ENCODE assay signal across 24 mouse cellular contexts in genomic region chr7:29437072-29437471, GRCm38 (mm10).
DNase-seq lines count a peak whose midpoint lies in the region; ATAC-seq lines count a peak whose summit lies in the region.
"Had no signal": no experiment of that assay in that cellular context is flagged by ENCODE, and none has a peak within 500 bp of the region (broad histone marks: within the 10 kb centered on the region; RNA-seq: fewer than 3 reads in every experiment).

No protein-coding gene starts in this region.

- H3K4me1 ChIP-seq in lung, embryonic 16.5 days (replicated peaks; ENCODE audit: control insufficient read depth, insufficient read depth, low read length), result peaks cover 40% of the 10 kb centered on the region
- peaks cover 21% of the 10 kb centered on the region for H3K4me1 ChIP-seq in limb, embryonic 12.5 days (replicated peaks)
- peaks cover 31% of the 10 kb centered on the region for H3K4me1 ChIP-seq in stomach, embryonic 15.5 days
- H3K4me1 ChIP-seq: liver, embryonic 15.5 days had no signal

- WGBS in lung, embryonic 16.5 days, result 62% methylated on average over 10 of the region's 10 CpGs
- WGBS in limb, embryonic 12.5 days, result 69% methylated on average over 10 of the region's 10 CpGs
- WGBS in stomach, embryonic 15.5 days, result 64% methylated on average over 10 of the region's 10 CpGs

- no peak overlapping the region for H3K9ac ChIP-seq in lung, embryonic 16.5 days (ENCODE audit: low read length)
- no peak overlapping the region for H3K9ac ChIP-seq in limb, embryonic 12.5 days (replicated peaks)
- H3K9ac ChIP-seq in stomach, embryonic 15.5 days, result no peak overlapping the region
- H3K9ac ChIP-seq: heart, embryonic 12.5 days; liver, embryonic 15.5 days; midbrain, embryonic 12.5 days; neural tube, embryonic 12.5 days had no signal

- H3K27ac ChIP-seq in lung, embryonic 16.5 days (ENCODE audit: low read length), result peak overlapping the region; percentile 53
- peak overlapping the region; percentile 5; the same call in 1 of the 2 replicates for H3K27ac ChIP-seq in limb, embryonic 12.5 days
- H3K27ac ChIP-seq in stomach, embryonic 15.5 days, result peak overlapping the region; percentile 46; the same call in 1 of the 2 replicates
- H3K27ac ChIP-seq: left cerebral cortex, adult 2 months; liver, embryonic 15.5 days; midbrain, embryonic 12.5 days; neural tube, embryonic 12.5 days had no signal

- H3K27me3 ChIP-seq in lung, embryonic 16.5 days (ENCODE audit: control insufficient read depth, insufficient read depth, low read depth, low read length), result no peaks in the 10 kb centered on the region
- no peaks in the 10 kb centered on the region for H3K27me3 ChIP-seq in limb, embryonic 12.5 days
- no peaks in the 10 kb centered on the region for H3K27me3 ChIP-seq in stomach, embryonic 15.5 days (replicated peaks)
- H3K27me3 ChIP-seq: liver, embryonic 15.5 days; neural tube, embryonic 12.5 days had no signal

- no peaks in the 10 kb centered on the region for H3K36me3 ChIP-seq in lung, embryonic 16.5 days (ENCODE audit: control insufficient read depth, insufficient read depth, low read length)
- no peaks in the 10 kb centered on the region; the same call in 1 of the 2 replicates for H3K36me3 ChIP-seq in limb, embryonic 12.5 days
- no peaks in the 10 kb centered on the region for H3K36me3 ChIP-seq in stomach, embryonic 15.5 days
- H3K36me3 ChIP-seq: heart, embryonic 12.5 days; liver, embryonic 15.5 days; midbrain, embryonic 12.5 days; neural tube, embryonic 12.5 days had no signal

- peak; percentile 52 for DNase-seq in gastrocnemius, postnatal 14 days
- DNase-seq in gastrocnemius, postnatal 4 days (ENCODE audit: low spot score in 2 of 2), result no peak
- no peak for DNase-seq in lung, postnatal 36 days
- DNase-seq in embryo, embryonic 10.5 days (ENCODE audit: low spot score), result no peak
- no peak for DNase-seq in spleen, postnatal 36 days (ENCODE audit: low spot score in 2 of 2)
- DNase-seq: adrenal gland, postnatal 25 days; cerebellum, adult 11-12 months; cerebellum, postnatal 25 days; heart, adult 11 months; heart, postnatal 14 days; kidney, adult 8-10 months; kidney, postnatal 14 days; right cerebral cortex, postnatal 4 days; thymus, adult 2 months had no signal

- no peak overlapping the region for H3K4me3 ChIP-seq in lung, embryonic 16.5 days (ENCODE audit: low read length)
- H3K4me3 ChIP-seq in limb, embryonic 12.5 days (replicated peaks), result no peak overlapping the region
- H3K4me3 ChIP-seq in stomach, embryonic 15.5 days (replicated peaks), result no peak overlapping the region
- H3K4me3 ChIP-seq: heart, embryonic 12.5 days; left cerebral cortex, adult 2 months; liver, embryonic 15.5 days; midbrain, embryonic 12.5 days; neural tube, embryonic 12.5 days had no signal

- H3K9me3 ChIP-seq in lung, embryonic 16.5 days (ENCODE audit: control insufficient read depth, low read length), result no peaks in the 10 kb centered on the region
- H3K9me3 ChIP-seq in limb, embryonic 12.5 days, result peaks cover 5% of the 10 kb centered on the region; the same call in 1 of the 2 replicates
- no peaks in the 10 kb centered on the region for H3K9me3 ChIP-seq in stomach, embryonic 15.5 days
- H3K9me3 ChIP-seq: liver, embryonic 15.5 days; midbrain, embryonic 12.5 days; neural tube, embryonic 12.5 days had no signal

- intact Hi-C loops in gastrocnemius, postnatal 14 days (cut with DNase I; ENCODE audit: low total_unique reads), result no loop called here

- H3K4me2 ChIP-seq in lung, embryonic 16.5 days (ENCODE audit: low read depth, low read length), result no peak overlapping the region
- no peak overlapping the region for H3K4me2 ChIP-seq in limb, embryonic 12.5 days
- no peak overlapping the region for H3K4me2 ChIP-seq in stomach, embryonic 15.5 days
- H3K4me2 ChIP-seq: heart, embryonic 12.5 days; liver, embryonic 15.5 days; midbrain, embryonic 12.5 days; neural tube, embryonic 12.5 days had no signal

- ATAC-seq in lung, embryonic 16.5 days (ENCODE audit: low read depth), result 0 out of 2 replicates have a peak, but pooled peaks have one; percentile 13
- no peak for ATAC-seq in limb, embryonic 12.5 days (ENCODE audit: insufficient number of reproducible peaks, insufficient read depth, low FRiP score, low TSS enrichment, low read depth)
- no peak for ATAC-seq in stomach, embryonic 15.5 days (ENCODE audit: insufficient read depth, low FRiP score, low read depth)
- ATAC-seq: forebrain, embryonic 14.5 days; hindbrain, postnatal 0 days had no signal
